Mouse (Mus musculus): Measurements from ENCODE around the gene Grik5.

DNA sequence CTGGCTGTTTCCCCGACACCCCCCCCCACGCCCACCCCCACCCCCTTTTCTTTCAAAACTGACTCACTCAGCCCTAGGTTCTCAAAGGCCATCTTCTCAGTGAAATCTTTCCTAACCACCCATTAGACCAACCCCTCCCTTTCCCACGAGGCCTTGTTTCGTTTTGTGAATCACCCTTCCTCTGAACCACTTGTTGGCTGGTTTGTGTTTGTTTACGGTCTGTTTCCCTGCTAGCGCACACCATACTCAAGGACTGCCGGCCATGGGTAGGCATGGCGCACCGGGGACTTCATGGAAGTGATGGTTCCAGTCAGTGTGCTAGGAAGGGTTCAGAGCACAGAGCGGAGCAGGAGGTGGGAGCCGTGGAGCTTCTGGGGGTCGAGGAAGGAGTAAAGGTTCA lies 37.2 kb upstream of the Grik5 start:
- no peak for TF ChIP-seq CTCF (IDR thresholded peaks at IDR 0.05; ENCODE audit: control insufficient read depth, insufficient read depth, low read length)
- TF ChIP-seq POLR2A (IDR thresholded peaks at IDR 0.05; ENCODE audit: borderline replicate concordance, control insufficient read depth, low read depth, low read length) = no peak
